Mouse (Mus musculus) megakaryocyte, embryonic 14.5 days (primary cell): ENCODE measurements around the gene Abca14. TPM values are rescaled to one million over a fixed set of nuclear protein-coding genes. Genes with fewer than 3 reads are reported as not detected.

Source experiments
- H3K27me3 ChIP-seq: replicated peaks from 2 replicates; pipeline ENCODE3; 2012; ENCODE audit warnings: inconsistent platforms
- H3K36me3 ChIP-seq: replicated peaks from 2 replicates; pipeline ENCODE3; 2012; ENCODE audit warnings: low read length, inconsistent platforms, mixed read lengths
- H3K4me1 ChIP-seq: 2 replicates; pipeline ENCODE4 v1.6.1; 2012; ENCODE audit warnings: inconsistent platforms
- H3K4me3 ChIP-seq: replicated peaks from 2 replicates; pipeline ENCODE3; 2012; ENCODE audit warnings: moderate library complexity, mild to moderate bottlenecking, inconsistent platforms
- H3K9me3 ChIP-seq: 2 replicates; pipeline ENCODE4 v1.6.1; 2012; ENCODE audit warnings: inconsistent platforms
- FLI1 ChIP-seq: IDR thresholded peaks from 2 replicates; pipeline ENCODE4 v1.6.1; 2012; ENCODE audit warnings: low read length, inconsistent platforms, mixed read lengths
- GATA1 ChIP-seq: IDR thresholded peaks from 3 replicates; pipeline ENCODE4 v1.6.1; 2012; ENCODE audit warnings: mixed read lengths, low read length, inconsistent platforms, borderline replicate concordance
- polyA plus RNA-seq: library from polyadenylated mRNA; stranded (reverse); fragments of >175 nt; gene quantifications from 2 replicates; pipeline ENCODE4 v1.2.3, GENCODE M21; 2012; ENCODE audit warnings: low replicate concordance; ENCODE audit not compliant: insufficient read depth

Gene Abca14
- polyA plus RNA-seq, result not detected in 2 replicates

GRCm38 (mm10) chr7:120203789-120204188 lies at the start of gene Abca14:
Abca14 (plus strand) TSS chr7:120203961.
- H3K9me3 ChIP-seq, result peaks cover 11% of the 10 kb centered on the region; the same call in 1 of the 2 replicates
- H3K27me3 ChIP-seq, result peaks cover 35% of the 10 kb centered on the region
- H3K4me1 ChIP-seq, result peaks cover 16% of the 10 kb centered on the region
- H3K36me3 ChIP-seq, result no peaks in the 10 kb centered on the region
- H3K4me3 ChIP-seq, result peak within 1 kb of the TSS; percentile 42
- TF ChIP-seq GATA1 (no peak), FLI1 (no peak)

DNA sequence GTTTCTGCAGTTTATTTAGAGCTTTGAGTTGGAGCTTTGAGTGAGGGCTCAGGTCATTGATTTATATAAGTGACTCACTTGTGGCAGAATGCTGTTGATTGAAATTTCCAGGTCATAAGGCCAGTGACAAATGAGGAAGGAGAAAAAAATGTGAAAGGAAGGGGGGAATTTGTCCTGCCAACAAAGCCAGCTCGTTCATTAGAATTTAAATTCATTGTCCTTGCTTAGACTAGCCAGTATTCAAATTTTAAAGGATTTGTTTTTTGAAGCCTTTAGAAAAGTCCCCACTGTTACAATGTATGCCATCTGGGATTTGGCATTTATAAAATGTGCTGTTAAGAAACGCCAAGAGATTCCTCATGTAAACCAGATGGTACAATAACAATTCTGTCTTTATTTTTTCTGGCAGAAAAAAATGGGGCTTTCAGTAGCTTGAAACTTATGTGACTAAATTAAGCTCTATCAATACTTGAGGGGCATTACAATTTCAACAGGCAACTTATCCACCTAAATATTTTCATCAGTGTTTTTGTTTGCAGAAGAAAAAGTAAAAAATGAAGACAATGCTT lies 46.8 kb upstream of the Abca14 start:
- peaks cover 4% of the 10 kb centered on the region for H3K27me3 ChIP-seq
- no peaks in the 10 kb centered on the region; the same call in 1 of the 2 replicates for H3K9me3 ChIP-seq
- H3K4me1 ChIP-seq, result no peaks in the 10 kb centered on the region
- H3K4me3 ChIP-seq, result no peak overlapping the region
- TF ChIP-seq GATA1 (no peak), FLI1 (no peak)
- H3K36me3 ChIP-seq, result no peaks in the 10 kb centered on the region

GRCm38 (mm10) chr7:120157575-120158061 lies 46.1 kb upstream of the Abca14 start:
- H3K27me3 ChIP-seq, result peaks cover 4% of the 10 kb centered on the region
- H3K4me1 ChIP-seq, result no peaks in the 10 kb centered on the region
- no peaks in the 10 kb centered on the region; the same call in 1 of the 2 replicates for H3K9me3 ChIP-seq
- H3K4me3 ChIP-seq, result no peak overlapping the region
- TF ChIP-seq FLI1 (no peak), GATA1 (no peak)
- H3K36me3 ChIP-seq, result no peaks in the 10 kb centered on the region

DNA sequence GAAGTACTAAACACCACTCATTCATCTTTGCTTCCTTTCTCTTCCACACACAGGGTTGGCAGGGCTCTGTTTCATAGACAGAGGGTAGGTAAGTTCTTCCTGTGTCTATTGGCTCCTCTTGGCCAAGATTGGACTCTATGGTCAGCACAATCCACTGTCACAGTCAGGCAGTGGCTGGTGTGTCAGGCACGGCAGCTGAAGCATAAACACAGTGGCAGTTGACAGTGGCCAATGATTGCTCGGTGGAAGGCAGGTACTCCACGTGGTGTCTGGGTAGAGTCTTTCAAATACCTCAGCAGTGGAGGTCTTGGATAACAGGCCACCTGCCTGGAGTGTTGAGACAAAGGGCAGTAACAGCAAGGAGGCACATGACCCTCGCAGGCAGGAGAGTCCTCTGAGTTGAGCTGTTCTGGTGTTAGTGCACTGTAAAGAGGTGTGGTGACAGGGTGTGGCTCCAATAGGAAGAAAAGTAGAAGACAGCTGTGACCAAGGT lies 45.6 kb upstream of the Abca14 start:
- H3K27me3 ChIP-seq, result peaks cover 4% of the 10 kb centered on the region
- H3K36me3 ChIP-seq, result no peaks in the 10 kb centered on the region
- no peaks in the 10 kb centered on the region for H3K4me1 ChIP-seq
- no peak overlapping the region for H3K4me3 ChIP-seq
- no peak for TF ChIP-seq FLI1
- no peak for TF ChIP-seq GATA1
- H3K9me3 ChIP-seq, result no peaks in the 10 kb centered on the region; the same call in 1 of the 2 replicates

GRCm38 (mm10) chr7:120163581-120164251 lies 40.0 kb upstream of the Abca14 start:
- TF ChIP-seq GATA1, result no peak
- no peak for TF ChIP-seq FLI1
- no peaks in the 10 kb centered on the region for H3K9me3 ChIP-seq
- H3K36me3 ChIP-seq, result no peaks in the 10 kb centered on the region
- no peak overlapping the region for H3K4me3 ChIP-seq
- no peaks in the 10 kb centered on the region for H3K27me3 ChIP-seq
- no peaks in the 10 kb centered on the region for H3K4me1 ChIP-seq

GRCm38 (mm10) chr7:120172188-120172700 lies 31.5 kb upstream of the Abca14 start:
- TF ChIP-seq GATA1 (no peak), FLI1 (no peak)
- H3K27me3 ChIP-seq, result no peaks in the 10 kb centered on the region
- H3K4me3 ChIP-seq, result no peak overlapping the region
- no peaks in the 10 kb centered on the region for H3K4me1 ChIP-seq
- no peaks in the 10 kb centered on the region for H3K9me3 ChIP-seq
- no peaks in the 10 kb centered on the region for H3K36me3 ChIP-seq

DNA sequence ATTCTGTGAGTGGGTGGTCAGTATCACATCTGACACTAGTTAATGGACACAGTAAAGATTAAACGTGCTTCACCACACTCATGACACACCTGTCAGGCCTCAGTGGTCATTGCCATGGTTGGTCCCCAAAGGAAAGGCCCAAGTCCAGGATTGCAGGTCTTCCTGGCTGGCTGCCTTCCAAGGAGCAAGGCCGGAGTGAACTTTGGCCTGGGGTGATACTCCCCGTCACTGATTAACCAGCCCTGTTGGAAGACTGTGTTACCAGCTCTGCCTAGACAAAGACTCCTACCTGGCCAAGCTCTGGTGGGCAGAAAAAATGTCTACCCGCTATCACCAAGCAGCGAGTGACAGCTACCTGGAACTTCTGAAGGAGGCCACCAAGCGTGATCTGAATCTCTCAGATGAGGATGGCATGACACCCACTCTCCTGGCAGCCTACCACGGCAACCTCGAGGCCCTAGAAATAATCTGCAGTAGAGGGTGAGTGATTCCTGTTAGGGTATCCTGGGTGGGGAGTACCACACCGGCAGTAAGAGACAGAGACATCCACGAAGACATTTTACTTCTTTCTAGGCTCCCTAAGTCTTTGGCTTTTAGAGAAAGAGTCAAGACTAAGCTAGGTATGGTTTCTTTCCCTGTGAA lies 30.0 kb upstream of the Abca14 start, which contains the start of gene Anks4b:
Gene Anks4b, plus strand, starts transcription at position 256 of the 642 bp plus-strand sequence.
- TF ChIP-seq FLI1 (no peak), GATA1 (no peak)
- H3K36me3 ChIP-seq, result no peaks in the 10 kb centered on the region
- no peaks in the 10 kb centered on the region for H3K27me3 ChIP-seq
- H3K4me1 ChIP-seq, result no peaks in the 10 kb centered on the region
- H3K9me3 ChIP-seq, result no peaks in the 10 kb centered on the region
- no peak within 1 kb of the TSS for H3K4me3 ChIP-seq

GRCm38 (mm10) chr7:120174723-120175504 lies 28.8 kb upstream of the Abca14 start:
- Histone ChIP-seq H3K4me1 (no peaks in the 10 kb centered on the region), H3K4me3 (no peak overlapping the region), H3K9me3 (no peaks in the 10 kb centered on the region), H3K27me3 (no peaks in the 10 kb centered on the region), H3K36me3 (no peaks in the 10 kb centered on the region)
- TF ChIP-seq GATA1 (no peak), FLI1 (no peak)

DNA sequence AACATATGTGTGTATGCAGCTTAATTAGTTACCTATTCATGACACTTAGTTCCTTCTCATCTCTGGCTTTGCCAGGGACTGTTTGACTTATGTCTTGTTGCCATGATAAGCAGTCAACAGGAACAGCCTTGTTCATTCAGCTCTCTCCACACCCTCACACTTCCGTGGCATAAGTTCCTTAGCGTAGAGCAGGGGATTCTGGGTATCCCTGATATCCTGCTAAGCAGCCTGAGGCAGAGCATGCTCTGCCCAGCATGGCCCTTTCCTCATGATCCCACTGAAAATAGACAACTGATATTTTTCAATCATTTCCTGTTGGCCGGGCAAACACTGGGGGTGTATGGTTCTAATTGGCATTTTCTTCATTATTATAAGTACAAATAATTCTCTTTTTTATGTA lies 26.1 kb upstream of the Abca14 start:
- TF ChIP-seq FLI1 (no peak), GATA1 (no peak)
- Histone ChIP-seq H3K4me3 (no peak overlapping the region), H3K36me3 (no peaks in the 10 kb centered on the region), H3K4me1 (no peaks in the 10 kb centered on the region), H3K9me3 (peaks cover under 1% of the 10 kb centered on the region; the same call in 1 of the 2 replicates), H3K27me3 (no peaks in the 10 kb centered on the region)
